Mouse (Mus musculus): ENCODE data around the gene Agps. TPM values are rescaled to one million over a fixed set of nuclear protein-coding genes. Genes with fewer than 3 reads are reported as not detected.
A peak's percentile ranks its signal among the peaks of the same experiment; 100 is the strongest.

The Agps gene
- polyA plus RNA-seq (2014; fragmentation: Nextera tagmentation; extraction: Ambion mirVana), result 41.5 and 44.4 TPM in 2 replicates

GRCm38 (mm10) chr2:75831881-75832633, at the start of gene Agps:
Agps (plus strand) TSS chr2:75832177.
- Histone ChIP-seq H3K4me2 (replicated peaks) (peak within 1 kb of the TSS; percentile 79), H3K4me1 (replicated peaks; ENCODE audit: control insufficient read depth, insufficient read depth, low read length) (peaks cover 21% of the 10 kb centered on the region), H3K4me3 (replicated peaks; ENCODE audit: low read length) (peak within 1 kb of the TSS; percentile 91), H3K27me3 (ENCODE audit: control insufficient read depth, insufficient read depth, low read length) (no peaks in the 10 kb centered on the region), H3K27ac (peak within 1 kb of the TSS; percentile 73), H3K9ac (peak within 1 kb of the TSS; percentile 87), H3K36me3 (replicated peaks; ENCODE audit: control insufficient read depth, insufficient read depth) (no peaks in the 10 kb centered on the region), H3K9me3 (ENCODE audit: control insufficient read depth, low read length) (no peaks in the 10 kb centered on the region)
- peak; percentile 95 for ATAC-seq (ENCODE audit: low FRiP score)
- 0% methylated on average over 73 of the region's 86 CpGs for WGBS
- DNase-seq (ENCODE audit: low spot score), result peak; percentile 79

GRCm38 (mm10) chr2:75786075-75786474, 45.9 kb upstream of the Agps start:
- 15% methylated on average over 6 of the region's 6 CpGs for WGBS
- no peaks in the 10 kb centered on the region for H3K36me3 ChIP-seq (replicated peaks; ENCODE audit: control insufficient read depth, insufficient read depth)
- no peak overlapping the region for H3K4me2 ChIP-seq (replicated peaks)
- no peak overlapping the region for H3K9ac ChIP-seq
- no peak overlapping the region for H3K27ac ChIP-seq
- no peaks in the 10 kb centered on the region for H3K9me3 ChIP-seq (ENCODE audit: control insufficient read depth, low read length)
- DNase-seq (ENCODE audit: low spot score) (peak; percentile 70), ATAC-seq (ENCODE audit: low FRiP score) (no peak)
- H3K4me3 ChIP-seq (replicated peaks; ENCODE audit: low read length), result no peak overlapping the region
- no peaks in the 10 kb centered on the region for H3K4me1 ChIP-seq (replicated peaks; ENCODE audit: control insufficient read depth, insufficient read depth, low read length)
- H3K27me3 ChIP-seq (ENCODE audit: control insufficient read depth, insufficient read depth, low read length), result no peaks in the 10 kb centered on the region

GRCm38 (mm10) chr2:75788511-75788910, 43.5 kb upstream of the Agps start:
- DNase-seq (ENCODE audit: low spot score) (no peak), ATAC-seq (ENCODE audit: low FRiP score) (no peak)
- 83% methylated on average over 3 of the region's 3 CpGs for WGBS
- H3K27me3 ChIP-seq (ENCODE audit: control insufficient read depth, insufficient read depth, low read length), result no peaks in the 10 kb centered on the region
- no peak overlapping the region for H3K27ac ChIP-seq
- no peak overlapping the region for H3K4me2 ChIP-seq (replicated peaks)
- no peaks in the 10 kb centered on the region for H3K4me1 ChIP-seq (replicated peaks; ENCODE audit: control insufficient read depth, insufficient read depth, low read length)
- H3K36me3 ChIP-seq (replicated peaks; ENCODE audit: control insufficient read depth, insufficient read depth), result no peaks in the 10 kb centered on the region
- no peak overlapping the region for H3K9ac ChIP-seq
- no peak overlapping the region for H3K4me3 ChIP-seq (replicated peaks; ENCODE audit: low read length)
- no peaks in the 10 kb centered on the region for H3K9me3 ChIP-seq (ENCODE audit: control insufficient read depth, low read length)

GRCm38 (mm10) chr2:75789959-75790523, 41.9 kb upstream of the Agps start:
- DNase-seq (ENCODE audit: low spot score) (no peak), ATAC-seq (ENCODE audit: low FRiP score) (no peak)
- Histone ChIP-seq H3K9ac (no peak overlapping the region), H3K4me2 (replicated peaks) (no peak overlapping the region), H3K4me3 (replicated peaks; ENCODE audit: low read length) (no peak overlapping the region), H3K27me3 (ENCODE audit: control insufficient read depth, insufficient read depth, low read length) (no peaks in the 10 kb centered on the region), H3K4me1 (replicated peaks; ENCODE audit: control insufficient read depth, insufficient read depth, low read length) (no peaks in the 10 kb centered on the region), H3K27ac (no peak overlapping the region), H3K9me3 (ENCODE audit: control insufficient read depth, low read length) (no peaks in the 10 kb centered on the region), H3K36me3 (replicated peaks; ENCODE audit: control insufficient read depth, insufficient read depth) (no peaks in the 10 kb centered on the region)
- WGBS, result 58% methylated on average over 14 of the region's 14 CpGs

GRCm38 (mm10) chr2:75791561-75792308, 40.2 kb upstream of the Agps start:
- H3K27me3 ChIP-seq (ENCODE audit: control insufficient read depth, insufficient read depth, low read length), result no peaks in the 10 kb centered on the region
- H3K4me2 ChIP-seq (replicated peaks), result no peak overlapping the region
- no peaks in the 10 kb centered on the region for H3K9me3 ChIP-seq (ENCODE audit: control insufficient read depth, low read length)
- no peak for ATAC-seq (ENCODE audit: low FRiP score)
- H3K4me1 ChIP-seq (replicated peaks; ENCODE audit: control insufficient read depth, insufficient read depth, low read length), result no peaks in the 10 kb centered on the region
- DNase-seq (ENCODE audit: low spot score), result no peak
- no peak overlapping the region for H3K9ac ChIP-seq
- 86% methylated on average over 18 of the region's 18 CpGs for WGBS
- no peak overlapping the region for H3K27ac ChIP-seq
- H3K36me3 ChIP-seq (replicated peaks; ENCODE audit: control insufficient read depth, insufficient read depth), result no peaks in the 10 kb centered on the region
- H3K4me3 ChIP-seq (replicated peaks; ENCODE audit: low read length), result no peak overlapping the region

GRCm38 (mm10) chr2:75792377-75793203, 39.4 kb upstream of the Agps start:
- WGBS, result 70% methylated on average over 12 of the region's 12 CpGs
- H3K4me3 ChIP-seq (replicated peaks; ENCODE audit: low read length), result no peak overlapping the region
- no peaks in the 10 kb centered on the region for H3K27me3 ChIP-seq (ENCODE audit: control insufficient read depth, insufficient read depth, low read length)
- no peak overlapping the region for H3K4me2 ChIP-seq (replicated peaks)
- ATAC-seq (ENCODE audit: low FRiP score) (no peak), DNase-seq (ENCODE audit: low spot score) (no peak)
- H3K36me3 ChIP-seq (replicated peaks; ENCODE audit: control insufficient read depth, insufficient read depth), result no peaks in the 10 kb centered on the region
- H3K9ac ChIP-seq, result no peak overlapping the region
- H3K9me3 ChIP-seq (ENCODE audit: control insufficient read depth, low read length), result no peaks in the 10 kb centered on the region
- no peak overlapping the region for H3K27ac ChIP-seq
- no peaks in the 10 kb centered on the region for H3K4me1 ChIP-seq (replicated peaks; ENCODE audit: control insufficient read depth, insufficient read depth, low read length)

- H3K4me1 ChIP-seq (replicated peaks; ENCODE audit: control insufficient read depth, insufficient read depth, low read length), result no peaks in the 10 kb centered on the region
- ATAC-seq (ENCODE audit: low FRiP score) (no peak), DNase-seq (ENCODE audit: low spot score) (no peak)
- no peak overlapping the region for H3K4me2 ChIP-seq (replicated peaks)
- H3K27ac ChIP-seq, result no peak overlapping the region
- WGBS, result 88% methylated on average over 2 of the region's 2 CpGs
- no peaks in the 10 kb centered on the region for H3K36me3 ChIP-seq (replicated peaks; ENCODE audit: control insufficient read depth, insufficient read depth)
- H3K9ac ChIP-seq, result no peak overlapping the region
- no peaks in the 10 kb centered on the region for H3K27me3 ChIP-seq (ENCODE audit: control insufficient read depth, insufficient read depth, low read length)
- no peak overlapping the region for H3K4me3 ChIP-seq (replicated peaks; ENCODE audit: low read length)
- no peaks in the 10 kb centered on the region for H3K9me3 ChIP-seq (ENCODE audit: control insufficient read depth, low read length)
Observed at GRCm38 (mm10) chr2:75796181-75796580, 35.8 kb upstream of the Agps start.

- Histone ChIP-seq H3K9me3 (ENCODE audit: control insufficient read depth, low read length) (no peaks in the 10 kb centered on the region), H3K36me3 (replicated peaks; ENCODE audit: control insufficient read depth, insufficient read depth) (no peaks in the 10 kb centered on the region), H3K4me3 (replicated peaks; ENCODE audit: low read length) (no peak overlapping the region), H3K4me2 (replicated peaks) (no peak overlapping the region), H3K27me3 (ENCODE audit: control insufficient read depth, insufficient read depth, low read length) (no peaks in the 10 kb centered on the region), H3K4me1 (replicated peaks; ENCODE audit: control insufficient read depth, insufficient read depth, low read length) (no peaks in the 10 kb centered on the region), H3K27ac (no peak overlapping the region), H3K9ac (no peak overlapping the region)
- WGBS, result 73% methylated on average over 4 of the region's 4 CpGs
- DNase-seq (ENCODE audit: low spot score) (no peak), ATAC-seq (ENCODE audit: low FRiP score) (no peak)
Observed at GRCm38 (mm10) chr2:75798434-75798970, 33.5 kb upstream of the Agps start.

Measured in hindbrain, embryonic 14.5 days (tissue).